Mouse (Mus musculus) 416B (cell line): ENCODE results near the gene Glyctk.

Source experiments
- DNase-seq: peaks from one replicate; pipeline ENCODE4 v3.0.0; 2011; ENCODE audit warnings: low read depth

Gene Glyctk

DNA sequence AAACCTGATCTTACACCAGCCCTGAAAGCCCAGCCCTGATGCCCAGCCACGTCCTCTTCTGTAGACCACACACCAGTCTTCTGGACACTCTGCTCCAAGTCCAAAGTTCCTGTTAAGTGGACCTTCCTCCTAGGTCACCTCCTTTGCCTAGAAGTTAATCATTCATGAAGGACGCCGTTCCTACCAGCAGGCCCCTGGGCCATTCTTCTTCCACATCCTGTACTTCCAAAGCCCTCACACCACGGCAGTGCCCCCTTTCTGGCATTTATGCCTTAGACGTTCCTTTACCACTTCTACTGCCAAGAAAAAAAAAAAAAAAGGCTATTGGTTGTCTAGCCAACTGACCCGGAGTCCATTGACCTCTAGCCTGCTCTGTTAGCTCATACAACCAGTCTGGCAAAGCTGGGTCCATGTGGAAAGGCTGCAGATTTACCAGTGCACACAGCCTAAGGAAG is at the start of gene Glyctk:
Glyctk (minus strand) TSS at position 102 of the 455 bp plus-strand sequence.
- no peak for DNase-seq

DNA sequence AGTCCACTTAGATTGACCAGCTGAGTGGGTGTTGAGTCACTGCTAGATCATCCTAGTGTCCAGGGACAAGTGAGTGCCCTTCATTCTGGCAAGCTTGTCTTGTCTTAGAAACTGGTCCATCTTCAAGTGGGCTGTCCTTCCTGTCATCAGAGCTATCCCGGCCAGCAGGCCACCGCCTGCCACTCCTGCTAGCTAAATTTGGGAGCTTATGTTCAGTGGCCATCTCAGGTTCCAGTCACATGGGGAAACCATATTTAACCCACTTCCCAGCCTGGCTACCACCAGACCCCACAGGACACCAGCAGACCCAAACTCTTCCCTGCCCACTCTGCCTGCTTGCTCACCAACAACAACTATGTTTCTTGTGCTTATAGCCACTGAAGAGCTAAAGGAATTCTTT is 48.6 kb upstream of the Glyctk start:
- no peak for DNase-seq

DNA sequence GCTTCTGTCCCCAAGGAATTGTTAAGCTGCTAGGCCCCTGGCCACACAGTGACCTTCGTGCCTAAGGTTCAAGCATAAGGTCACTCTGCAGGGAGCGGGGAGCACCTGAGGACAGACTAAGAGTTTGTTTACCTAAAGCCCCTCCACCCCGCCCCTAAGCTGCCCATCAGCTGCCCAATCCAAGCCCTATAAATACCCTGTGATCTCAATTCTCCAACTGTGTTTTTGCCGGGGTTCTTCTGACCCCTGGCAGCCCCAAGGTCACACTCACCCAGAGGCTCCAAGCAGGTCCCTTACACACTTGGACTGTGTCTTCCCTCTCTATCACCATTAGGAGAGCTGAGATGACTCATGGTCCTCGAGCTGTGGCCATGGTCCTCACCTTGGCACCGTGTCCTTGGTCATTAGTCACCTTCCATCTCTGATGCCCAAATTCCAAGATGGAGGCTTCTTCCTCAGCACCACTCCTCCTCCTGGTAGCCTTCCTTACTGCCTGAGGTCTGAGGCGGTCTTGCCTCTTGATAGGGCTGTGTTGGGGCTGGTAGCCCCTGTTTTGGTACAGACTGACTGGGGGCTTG is 47.9 kb upstream of the Glyctk start:
- DNase-seq = no peak

DNA sequence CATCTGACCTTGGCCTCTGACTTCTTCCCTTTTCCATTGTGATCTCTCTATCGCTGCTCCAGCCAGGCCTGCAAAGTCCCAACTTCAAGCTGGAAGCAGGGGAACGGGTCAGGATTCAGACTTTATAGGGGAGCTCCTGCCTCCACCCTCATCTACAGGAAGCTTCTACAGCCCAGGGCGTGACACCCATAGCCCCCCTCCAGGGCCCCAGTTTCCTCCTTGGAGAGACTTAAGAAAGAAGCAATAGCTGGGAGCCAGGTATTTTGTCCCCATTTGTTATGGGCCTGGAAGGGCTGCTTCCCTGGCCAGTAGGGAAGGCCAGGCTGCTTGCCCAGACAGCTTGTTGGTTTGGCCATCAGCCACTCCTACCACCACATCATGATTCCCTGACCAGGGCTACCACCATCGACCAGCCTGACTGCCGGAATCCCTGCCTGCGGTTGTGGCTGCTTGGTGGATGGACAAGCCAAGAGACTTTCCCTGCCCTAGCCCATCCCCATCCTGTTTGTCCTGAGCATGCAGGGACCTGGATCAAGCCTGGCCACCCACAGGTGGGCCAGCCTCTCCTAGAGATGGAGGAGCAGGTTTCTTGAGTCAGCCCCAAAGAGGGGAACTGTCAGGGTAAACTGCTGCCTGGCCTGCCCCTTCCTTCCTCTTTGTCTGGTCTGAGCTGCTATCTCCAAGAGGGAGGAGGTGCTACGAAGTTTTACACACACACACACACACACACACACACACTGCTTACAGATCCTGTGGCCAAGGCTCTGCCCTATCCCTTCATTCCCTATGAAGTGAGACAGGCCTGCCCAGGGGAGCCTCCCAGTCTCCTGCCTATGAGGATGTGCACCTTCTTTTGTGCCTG is 46.3 kb upstream of the Glyctk start:
- DNase-seq = peak; percentile 91

DNA sequence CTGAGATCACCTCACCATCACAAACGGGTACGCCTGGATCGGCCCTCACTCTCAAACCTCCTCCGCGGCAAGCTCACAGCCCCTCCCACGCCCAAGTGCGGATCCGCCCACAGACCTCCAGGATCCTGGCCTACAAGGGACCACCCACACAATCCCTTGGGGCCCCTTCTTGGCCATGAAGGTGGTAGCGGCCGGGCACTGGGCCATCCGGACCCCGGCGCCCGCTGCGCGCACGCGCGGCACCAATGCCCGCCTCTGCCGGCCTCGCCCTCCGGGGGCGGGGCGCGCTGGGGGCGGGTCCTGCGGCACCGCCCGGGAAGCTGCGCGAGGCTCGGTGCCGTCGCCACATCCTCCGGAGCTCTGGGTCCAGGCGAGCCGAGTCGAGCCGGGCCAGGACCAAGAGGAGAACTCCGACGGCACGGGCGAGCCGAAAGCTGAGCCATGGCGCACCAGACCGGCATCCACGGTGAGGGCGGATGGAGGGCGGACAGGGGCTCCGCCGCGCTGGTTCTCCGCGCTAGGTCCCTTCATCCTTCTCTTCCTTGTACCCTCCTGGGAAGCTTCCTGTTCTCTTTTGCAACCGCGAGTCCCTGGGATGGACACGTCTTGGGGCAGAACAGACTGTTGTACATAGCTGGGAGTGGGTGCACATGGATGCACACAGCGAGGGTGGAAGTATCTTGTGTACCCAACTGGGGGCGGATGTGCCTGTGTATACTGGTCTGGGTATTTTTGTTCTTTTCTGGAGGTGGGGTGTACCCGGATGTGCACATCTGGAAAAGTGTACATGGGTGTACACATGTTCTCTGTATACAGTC is 45.1 kb upstream of the Glyctk start, which contains the start of gene Twf2:
Twf2 (plus strand) TSS at position 290 of the 818 bp plus-strand sequence.
- DNase-seq = peak; percentile 93

DNA sequence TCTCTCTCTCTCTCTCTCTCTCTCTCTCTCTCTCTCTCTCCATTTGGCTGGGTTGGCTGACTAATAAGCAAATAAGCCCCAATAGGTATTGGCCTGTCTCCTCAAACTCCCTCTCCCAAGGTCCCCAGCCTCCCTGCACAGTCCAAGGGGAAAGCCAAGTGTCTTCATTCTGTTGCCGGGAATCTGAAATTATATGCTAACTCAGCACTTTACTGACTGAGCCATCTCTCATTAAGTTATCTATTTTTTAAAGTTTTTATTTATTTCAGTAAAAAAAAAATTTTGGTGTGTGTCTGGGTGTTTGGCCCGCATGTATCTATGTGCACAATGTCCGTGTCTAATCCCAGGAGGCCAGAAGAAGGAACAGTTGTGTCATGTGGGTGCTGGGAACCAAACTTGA is 44.0 kb upstream of the Glyctk start:
- no peak for DNase-seq

DNA sequence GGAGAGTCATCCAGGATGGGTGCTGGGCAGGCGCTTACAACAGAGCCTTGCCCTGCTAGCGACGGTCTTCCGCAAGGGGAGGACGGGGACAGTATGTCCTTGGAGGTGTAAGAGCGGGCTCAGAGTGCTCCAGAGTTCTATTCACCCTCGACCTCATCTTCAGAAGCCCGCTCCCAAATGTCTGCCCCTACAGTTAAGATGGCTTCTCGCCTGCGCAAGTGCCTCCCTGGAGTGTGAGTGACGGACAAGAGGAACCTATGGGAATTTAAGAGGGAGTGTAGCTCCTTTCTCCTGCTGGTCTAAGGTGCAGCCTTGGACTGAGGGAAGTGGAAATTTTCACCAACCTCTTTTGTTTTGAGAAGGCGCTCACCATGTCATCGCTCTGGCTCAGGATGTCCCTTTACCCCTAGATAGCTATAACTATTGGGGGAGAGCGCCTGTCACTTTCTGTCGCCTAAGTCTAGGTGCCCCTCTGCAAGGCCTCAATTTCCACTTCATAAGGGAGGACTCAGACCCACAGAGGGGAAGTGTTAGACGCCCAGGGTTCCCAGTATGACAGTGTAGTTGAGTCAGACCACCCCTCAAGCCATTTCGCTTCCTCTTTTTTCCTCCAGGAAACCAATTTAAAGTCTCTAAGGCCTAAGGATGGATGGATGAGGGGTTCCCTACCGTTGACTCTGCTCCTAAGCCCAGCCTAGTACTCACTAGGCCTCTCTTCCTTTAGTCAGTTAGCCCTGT is 41.8 kb upstream of the Glyctk start, which contains the start of gene Ppm1m:
Ppm1m (minus strand) TSS at position 212 of the 738 bp plus-strand sequence.
- no peak for DNase-seq

DNA sequence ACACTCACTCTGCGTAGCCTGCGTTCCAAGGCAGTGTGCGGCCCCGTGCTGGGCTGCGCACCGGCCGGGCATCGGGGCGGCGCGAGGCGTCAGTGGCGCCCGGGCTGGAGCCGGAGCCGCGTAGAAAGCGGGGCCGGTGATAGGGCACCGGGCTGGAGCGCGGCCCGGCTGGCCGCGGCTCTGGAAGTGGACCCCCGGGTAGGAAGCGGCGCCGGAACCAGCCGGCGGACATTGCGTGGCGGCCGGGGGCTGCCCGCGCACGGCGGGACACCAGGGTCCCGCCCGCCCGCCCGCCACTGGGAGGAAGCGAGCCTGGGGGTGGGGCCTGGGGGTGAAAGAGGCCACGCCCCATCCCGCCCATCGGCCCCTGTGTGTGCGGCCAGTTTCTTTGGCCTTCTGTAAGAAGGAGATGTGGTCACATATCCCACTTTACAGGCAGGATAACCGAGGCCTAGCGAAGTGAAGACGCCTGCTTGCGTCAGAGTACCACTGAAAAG is 41.1 kb upstream of the Glyctk start:
- peak; percentile 73 for DNase-seq

DNA sequence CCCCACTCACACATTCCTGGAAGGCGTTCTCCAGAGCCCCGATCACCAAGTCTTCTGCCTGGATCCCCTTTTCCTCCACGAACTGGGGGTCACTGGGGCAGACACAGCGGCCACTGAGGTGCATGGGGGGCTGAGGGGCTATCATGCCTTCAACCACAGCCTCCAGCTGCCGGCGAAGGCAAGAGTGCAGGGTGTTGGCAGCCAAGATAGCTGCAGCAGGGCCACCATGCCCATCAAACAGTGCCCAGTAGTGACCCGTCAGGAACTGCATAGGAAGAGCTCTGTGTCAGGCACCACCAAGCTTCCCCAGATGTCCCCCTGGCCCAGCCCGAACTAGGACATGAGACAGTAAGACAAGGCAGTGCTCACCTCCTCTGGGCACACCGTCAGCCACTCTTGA is 39.8 kb upstream of the Glyctk start:
- DNase-seq = no peak

DNA sequence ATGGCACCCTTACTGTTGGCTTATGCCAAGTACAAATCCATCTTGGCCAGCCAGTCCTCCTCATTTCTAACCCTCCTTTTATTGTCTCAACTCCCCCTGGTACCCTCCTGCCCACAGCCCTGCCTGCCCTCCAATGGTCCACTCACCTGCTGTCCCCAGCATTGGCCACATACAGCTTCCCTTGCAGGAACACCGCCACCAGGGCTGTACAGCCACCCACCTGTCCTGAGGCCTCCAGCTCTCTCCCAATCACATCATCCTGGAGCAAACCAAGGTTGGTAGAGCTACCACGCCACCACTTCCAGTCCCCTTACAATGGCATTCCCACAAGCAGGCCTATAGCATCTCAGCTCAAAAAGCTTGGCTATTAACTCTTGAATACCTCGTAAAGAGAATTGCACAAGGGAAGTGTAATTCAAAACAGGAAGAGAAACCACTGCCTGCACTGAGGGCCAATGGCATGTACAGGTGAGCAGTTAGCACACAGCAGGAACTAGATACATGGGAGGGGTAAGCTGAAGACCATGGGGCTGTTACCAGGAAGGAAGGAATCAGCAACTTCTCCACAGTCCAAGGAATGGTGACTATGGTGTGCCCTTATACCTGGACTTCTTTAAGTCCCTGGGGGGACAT is 39.3 kb upstream of the Glyctk start:
- no peak for DNase-seq

DNA sequence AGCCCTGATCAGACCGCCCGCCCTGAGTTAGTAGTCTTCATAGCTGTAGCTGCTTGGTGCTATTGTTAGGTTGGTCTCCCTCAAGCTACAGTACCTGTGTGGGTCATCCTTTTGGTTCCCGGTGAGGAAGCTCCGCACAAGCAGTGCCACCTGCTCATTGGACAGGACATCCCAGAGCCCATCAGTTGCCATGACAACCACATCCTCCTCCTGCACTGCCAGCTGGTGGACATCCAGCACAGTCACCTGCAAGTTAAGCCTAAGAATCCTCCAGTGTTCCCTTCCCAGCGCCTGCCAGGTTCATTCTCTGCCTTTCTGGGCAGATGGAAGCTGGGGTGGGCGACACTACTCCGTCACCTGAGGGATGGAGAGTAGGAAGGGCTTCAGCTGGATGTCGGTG is 37.8 kb upstream of the Glyctk start:
- DNase-seq = no peak

DNA sequence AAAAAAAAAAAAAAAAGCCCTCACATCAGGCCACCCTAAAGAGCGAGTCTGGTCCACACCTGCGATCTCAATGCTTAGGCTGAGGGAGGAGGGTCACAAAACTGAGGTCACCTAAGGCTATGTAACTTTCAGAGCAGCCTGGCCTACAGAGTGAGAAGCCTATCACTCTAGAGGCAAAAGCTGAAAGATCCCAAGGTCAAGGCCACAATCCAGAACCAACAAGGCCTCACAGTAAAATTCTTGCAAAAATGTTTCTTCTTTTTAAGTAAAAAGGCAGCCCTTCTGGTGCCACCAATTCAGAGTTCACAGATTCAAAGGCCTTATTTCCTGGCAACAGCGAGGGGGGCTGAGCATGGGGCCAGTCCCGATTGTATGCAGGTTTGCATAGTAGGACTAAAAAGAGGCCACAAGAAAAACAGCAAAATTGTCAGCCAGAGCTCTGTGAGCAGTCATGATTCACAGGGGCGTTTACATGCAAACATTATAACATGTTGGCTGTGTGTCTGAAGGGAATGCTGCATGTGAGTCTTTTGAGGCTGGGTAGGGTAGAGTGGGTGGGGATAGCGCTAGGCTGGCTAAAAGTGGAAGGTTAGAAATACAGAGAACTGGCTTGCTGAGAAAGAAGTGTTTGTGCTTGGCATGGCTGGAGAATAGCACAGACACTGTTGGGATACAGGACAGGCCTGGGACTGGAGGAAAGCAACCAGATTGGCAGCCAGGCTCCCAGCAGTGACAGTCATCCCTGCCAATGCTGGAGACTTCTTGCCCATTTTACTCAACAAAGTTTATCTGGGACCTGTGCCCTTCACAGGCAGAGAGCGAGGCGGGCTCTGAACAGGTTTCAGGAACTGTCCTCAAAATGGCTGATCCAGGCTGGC is 36.2 kb upstream of the Glyctk start:
- DNase-seq = no peak

DNA sequence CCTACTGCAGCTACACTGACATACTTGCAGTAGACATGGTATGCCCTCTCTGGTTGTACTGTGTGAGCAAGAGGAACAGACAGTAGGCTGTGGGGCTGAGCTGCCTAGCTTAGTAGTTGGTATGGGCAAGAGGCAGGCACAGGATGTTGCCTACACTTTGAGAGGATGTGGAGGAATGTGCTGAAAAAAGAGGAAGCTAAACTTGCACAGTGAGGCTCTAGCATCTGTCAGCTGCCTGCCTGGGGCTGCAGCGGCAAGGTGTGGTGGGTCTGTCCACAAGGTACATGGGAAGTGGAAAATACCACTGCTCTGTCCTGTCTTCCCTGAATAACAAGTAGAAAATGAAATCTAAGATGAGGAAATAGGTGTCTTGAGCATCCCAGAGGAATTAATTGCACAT is 35.1 kb upstream of the Glyctk start:
- peak; percentile 81 for DNase-seq

DNA sequence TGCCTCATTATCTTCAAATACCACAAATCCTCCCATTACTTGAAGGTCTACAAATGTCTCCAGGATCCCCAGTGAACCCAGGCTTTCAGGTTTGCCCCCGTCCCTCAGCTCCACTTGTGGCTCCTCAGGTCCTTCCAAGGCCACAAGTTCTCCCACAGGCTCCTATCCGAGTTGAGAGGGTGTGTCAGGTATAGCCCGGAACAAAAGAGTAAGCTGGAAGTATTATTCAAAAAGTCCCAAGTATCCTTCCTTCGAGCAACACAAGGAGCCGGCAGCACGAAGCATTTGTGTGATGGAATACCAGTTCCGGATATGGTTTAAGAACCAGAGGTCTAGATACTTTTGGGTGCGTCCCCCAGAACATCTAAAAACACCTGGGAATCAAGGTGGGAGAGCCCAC is 34.1 kb upstream of the Glyctk start:
- DNase-seq = no peak

DNA sequence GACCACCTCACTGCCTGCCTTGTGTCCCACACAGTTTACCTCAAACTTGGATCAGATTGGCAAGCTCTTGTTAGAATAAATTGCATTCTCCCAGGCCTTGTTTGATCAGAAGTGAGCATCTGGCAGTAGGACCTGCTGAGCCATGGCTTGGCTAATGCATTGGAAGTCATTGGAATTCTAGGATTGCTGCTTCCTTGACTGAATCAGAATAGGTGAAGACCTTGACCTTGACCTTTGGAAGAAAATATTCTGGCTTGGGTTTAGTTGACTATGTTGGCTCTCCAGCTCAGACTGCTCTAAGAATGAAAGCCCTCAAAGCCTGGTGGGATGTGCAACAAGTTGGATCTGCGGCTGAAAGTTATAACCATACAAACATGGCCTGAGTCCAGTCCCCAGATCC is 33.4 kb upstream of the Glyctk start:
- DNase-seq = no peak

DNA sequence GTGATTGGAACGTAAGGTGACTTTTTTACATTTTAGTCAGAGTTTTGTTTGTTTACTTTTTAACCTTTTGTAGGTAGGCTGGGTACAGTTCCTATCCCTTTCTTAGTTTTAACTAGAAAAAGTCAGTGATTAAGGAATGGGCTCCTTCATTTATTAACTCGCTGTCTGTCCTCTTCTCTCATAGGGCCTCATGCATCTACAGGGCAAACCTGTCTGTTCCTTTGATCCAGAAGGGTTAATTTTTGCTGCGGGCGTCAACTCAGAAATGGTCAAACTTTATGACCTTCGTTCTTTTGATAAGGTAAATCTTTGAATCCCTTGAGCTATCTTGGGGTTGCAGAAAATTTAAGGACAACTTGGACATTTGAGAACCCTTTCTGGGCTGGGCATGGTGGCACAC is 26.1 kb upstream of the Glyctk start:
- DNase-seq = no peak

DNA sequence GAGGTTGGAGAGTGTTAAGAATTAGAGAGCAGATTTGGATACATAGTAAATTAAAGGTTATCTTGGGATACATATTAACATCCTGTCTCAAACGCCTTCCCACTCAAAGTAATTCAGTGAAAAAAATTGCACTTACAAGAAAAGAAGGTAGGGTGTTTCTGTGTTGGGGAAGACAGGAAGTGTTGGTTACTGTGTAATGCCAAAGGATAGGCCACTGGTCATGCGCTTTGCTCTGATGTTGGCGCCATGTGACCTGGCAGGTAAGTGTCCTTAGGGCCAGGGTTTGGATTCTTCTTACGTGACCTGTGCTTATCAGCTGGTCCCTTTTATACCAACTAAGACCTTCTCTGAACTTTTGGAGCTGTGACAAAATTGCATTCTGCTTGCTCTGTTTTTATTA is 24.2 kb upstream of the Glyctk start:
- no peak for DNase-seq

DNA sequence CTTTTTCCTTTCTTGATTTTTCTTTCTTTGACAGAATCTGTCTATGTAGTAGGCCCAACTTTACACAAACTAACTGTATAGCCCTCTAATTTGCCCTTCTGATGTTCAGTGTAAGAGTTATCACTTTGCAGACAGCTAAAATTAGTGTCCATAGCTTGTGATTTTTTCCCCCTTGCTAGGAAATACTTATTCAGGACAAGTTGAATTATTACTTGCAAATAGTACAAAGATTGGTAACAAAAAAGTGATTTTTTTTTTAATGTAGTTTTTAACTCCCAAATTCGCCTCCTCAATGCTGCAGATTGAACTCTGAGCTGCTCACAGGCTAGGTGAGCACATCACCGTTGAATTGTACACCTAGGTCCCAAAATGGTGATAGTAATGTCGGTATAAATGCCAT is 22.0 kb upstream of the Glyctk start:
- no peak for DNase-seq

DNA sequence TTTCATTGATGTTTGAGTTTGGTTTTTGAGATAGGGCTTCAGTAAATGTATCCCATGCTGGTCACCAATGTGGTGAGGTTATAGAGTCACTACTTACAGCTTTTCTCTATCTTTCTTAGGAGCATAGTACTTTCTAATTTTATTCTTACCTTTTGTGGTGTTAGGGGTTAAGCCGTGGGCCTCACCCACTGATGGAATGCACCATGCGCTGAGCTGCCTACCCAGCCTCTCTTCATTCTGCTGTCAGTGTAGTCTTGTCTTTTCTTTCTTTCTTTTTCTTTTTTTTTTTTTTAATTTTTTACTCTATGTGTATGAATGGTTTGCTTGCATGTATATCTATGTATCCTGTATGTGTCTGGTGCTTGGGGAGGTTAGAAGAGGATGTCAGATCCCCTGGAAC is 21.5 kb upstream of the Glyctk start:
- DNase-seq = no peak

DNA sequence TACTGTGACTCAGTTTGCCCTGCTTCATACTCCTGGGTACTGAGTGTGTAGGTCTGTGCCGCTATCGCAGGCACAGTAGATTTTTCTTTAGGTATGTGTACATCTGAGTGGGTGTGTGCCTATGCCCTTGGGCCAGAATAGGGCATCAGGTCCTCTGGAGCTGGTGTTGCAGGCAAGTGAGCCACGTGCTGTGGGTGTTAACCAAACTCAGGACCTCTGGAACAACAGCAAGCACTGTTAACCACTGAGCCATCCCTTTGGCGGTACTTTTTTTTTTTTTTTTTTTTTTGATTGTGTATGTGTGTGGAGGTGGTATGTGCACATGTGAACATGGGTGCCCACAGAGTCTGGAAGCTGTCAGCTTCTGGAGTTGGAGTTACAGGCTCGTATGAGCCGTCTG is 19.9 kb upstream of the Glyctk start:
- no peak for DNase-seq
